Mouse (Mus musculus): ENCODE data around the gene Olfr681. TPM values are rescaled to one million over a fixed set of nuclear protein-coding genes. Genes with fewer than 3 reads are reported as not detected.
"Not testable (repeated sequence)": the region's sequence is repeated elsewhere in the genome, so short reads cannot be mapped to it uniquely, and the experiment has no call there.

Olfr681 gene
- not detected for total RNA-seq (2021)
- long read RNA-seq, experiment 1: 0 reads
- long read RNA-seq, experiment 2: 0 reads

- DNase-seq (ENCODE audit: low spot score): no peak
Observed at GRCm38 (mm10) chr7:105116536-105116935, at the start of gene Olfr681. Olfr681 (plus strand) TSS chr7:105116836.

- DNase-seq (ENCODE audit: low spot score): no peak
Observed at GRCm38 (mm10) chr7:105080905-105081304, 35.7 kb upstream of the Olfr681 start, which contains the start of gene Olfr679. Olfr679 (plus strand) TSS chr7:105081205.

GRCm38 (mm10) chr7:105092717-105093116 lies 23.9 kb upstream of the Olfr681 start, which contains the start of gene Olfr680-ps1:
Olfr680-ps1 (minus strand) TSS chr7:105092817.
- not testable (repeated sequence) for DNase-seq (ENCODE audit: low spot score)

GRCm38 (mm10) chr7:105141275-105141674 lies 24.6 kb downstream of the Olfr681 start:
- DNase-seq (ENCODE audit: low spot score): no peak

GRCm38 (mm10) chr7:105146912-105147311 lies 30.3 kb downstream of the Olfr681 start, which contains the start of gene Olfr683:
Olfr683 (minus strand) TSS chr7:105147012.
- no peak for DNase-seq (ENCODE audit: low spot score)

- DNase-seq (ENCODE audit: low spot score): no peak
Observed at GRCm38 (mm10) chr7:105163553-105163952, 46.9 kb downstream of the Olfr681 start, which contains the start of gene Olfr684. Olfr684 (minus strand) TSS chr7:105163653.

GRCm38 (mm10) chr7:105170773-105171172 lies 54.1 kb downstream of the Olfr681 start:
- no peak for DNase-seq (ENCODE audit: low spot score)

Other genes with a start within 250 kb of the Olfr681 start
- gene Olfr665, start 238.8 kb upstream of the Olfr681 start, total RNA-seq (2021): not detected
- not detected for gene Olfr666, start 220.9 kb upstream of the Olfr681 start, total RNA-seq (2021)
- gene Olfr667, start 195.4 kb upstream of the Olfr681 start, total RNA-seq (2021): not detected
- gene Olfr668, start 188.8 kb upstream of the Olfr681 start, total RNA-seq (2021): not detected
- gene Olfr669, start 182.6 kb upstream of the Olfr681 start, total RNA-seq (2021): not detected
- not detected for gene Olfr670, start 154.2 kb upstream of the Olfr681 start, total RNA-seq (2021)
- gene Olfr671, start 137.7 kb upstream of the Olfr681 start, total RNA-seq (2021): not detected
- not detected for gene Olfr672, start 114.8 kb upstream of the Olfr681 start, total RNA-seq (2021)
- gene Olfr675, start 88.4 kb upstream of the Olfr681 start, total RNA-seq (2021): not detected
- gene Olfr676, start 84.1 kb upstream of the Olfr681 start, total RNA-seq (2021): not detected
- gene Olfr677, start 65.5 kb upstream of the Olfr681 start, total RNA-seq (2021): not detected
- not detected for gene Olfr678, start 52.4 kb upstream of the Olfr681 start, total RNA-seq (2021)
- not detected for gene Olfr679, start 35.6 kb upstream of the Olfr681 start, total RNA-seq (2021)
- gene Olfr680-ps1, start 24.0 kb upstream of the Olfr681 start, total RNA-seq (2021): not detected
- gene Olfr683, start 30.2 kb downstream of the Olfr681 start, total RNA-seq (2021): not detected
- not detected for gene Olfr684, start 46.8 kb downstream of the Olfr681 start, total RNA-seq (2021)
- not detected for gene Olfr685, start 69.2 kb downstream of the Olfr681 start, total RNA-seq (2021)
- gene Olfr686, start 90.6 kb downstream of the Olfr681 start, total RNA-seq (2021): not detected
- not detected for gene Olfr688, start 171.3 kb downstream of the Olfr681 start, total RNA-seq (2021)
- not detected for gene Olfr689, start 194.3 kb downstream of the Olfr681 start, total RNA-seq (2021)
- gene Olfr690, start 217.3 kb downstream of the Olfr681 start, total RNA-seq (2021): not detected
- not detected for gene Olfr691, start 225.4 kb downstream of the Olfr681 start, total RNA-seq (2021)

Data from gastrocnemius, adult 18-20 months (tissue).